Mouse (Mus musculus) left cerebral cortex, postnatal 36 days (tissue): ENCODE measurements around the gene Satl1. TPM values are rescaled to one million over a fixed set of nuclear protein-coding genes. Genes with fewer than 3 reads are reported as not detected.
A peak's percentile ranks its signal among the peaks of the same experiment; 100 is the strongest.
"Not testable (repeated sequence)": the region's sequence is repeated elsewhere in the genome, so short reads cannot be mapped to it uniquely, and the experiment has no call there.

Experiments
- DNase-seq, 2 experiments: peaks; one replicate each; pipeline ENCODE4 v3.0.0; 2021 to 2022; ENCODE audit warnings: low spot score in 2 of 2, mixed read lengths in 1 of 2
- intact Hi-C: fragments of 180-260 bp; cut with DNase I; formaldehyde crosslinking; loops from one replicate; pipeline ENCODE4 v1.15.1; 2025
- total RNA-seq, 2 experiments: library from RNA; stranded (reverse); gene quantifications; 2 replicates each; pipeline ENCODE4 v1.2.3; 2021

Gene Satl1
- not detected for total RNA-seq

DNA sequence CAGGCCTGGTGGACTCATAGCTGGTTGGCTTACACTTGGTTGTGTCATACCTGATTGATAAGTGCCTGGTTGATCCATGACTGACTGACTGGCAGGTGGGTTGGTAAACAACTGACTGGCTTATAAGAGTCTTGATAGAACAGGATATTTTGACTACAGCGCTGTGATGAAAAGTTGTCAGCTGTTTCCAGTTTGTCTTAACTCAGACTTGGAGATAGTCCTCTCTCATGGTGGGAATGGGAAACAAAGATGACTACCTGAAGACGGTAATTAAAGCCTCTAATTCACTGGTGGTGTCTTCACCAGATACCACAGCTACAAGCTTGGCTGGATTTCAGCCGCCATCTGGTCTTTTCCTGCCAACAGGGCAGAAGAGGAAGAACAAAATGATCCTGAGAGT lies at the start of gene Satl1:
Gene Satl1 (minus strand): TSS at position 101 of the 400 bp plus-strand sequence.
- DNase-seq = no peak
- intact Hi-C loops = no loop called here

DNA sequence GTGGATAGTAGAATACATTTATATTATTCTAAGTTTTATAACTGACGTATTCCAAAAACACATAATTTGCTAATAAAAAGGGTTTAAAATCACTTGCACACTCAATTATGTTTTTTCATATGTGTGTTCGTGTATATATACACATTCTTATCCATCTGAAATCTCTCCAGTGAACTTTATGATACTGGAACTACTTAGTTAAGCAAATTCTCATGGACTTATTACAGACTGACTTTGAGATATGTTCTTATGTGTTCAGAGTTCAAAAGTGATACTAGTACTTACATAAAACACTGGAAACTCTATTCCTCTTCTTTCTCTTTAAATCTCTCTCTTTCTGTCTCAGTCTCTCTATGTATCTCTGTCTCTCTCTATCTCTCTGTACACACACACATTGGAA lies 31.5 kb upstream of the Satl1 start:
- DNase-seq = no peak
- intact Hi-C loops = no loop called here

DNA sequence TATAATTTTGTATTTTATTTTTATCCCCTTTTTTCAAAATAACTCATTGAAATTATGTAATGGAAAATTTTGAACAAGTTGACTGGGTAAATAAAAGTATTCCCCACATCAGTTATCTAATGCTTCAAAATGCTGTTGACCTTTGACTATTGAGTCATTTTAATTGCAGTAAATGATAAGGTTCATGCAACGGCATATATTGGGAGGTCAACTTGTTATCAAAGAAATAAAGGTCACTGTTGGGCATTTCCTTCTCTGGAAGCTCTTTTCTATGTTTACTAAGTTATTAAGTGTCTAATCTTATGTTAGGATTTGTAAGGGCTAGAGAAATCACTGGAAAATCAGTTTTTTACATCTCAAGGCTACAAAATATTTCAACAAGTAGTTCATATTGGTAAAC lies 31.0 kb upstream of the Satl1 start:
- intact Hi-C loops = no loop called here
- DNase-seq = no peak

DNA sequence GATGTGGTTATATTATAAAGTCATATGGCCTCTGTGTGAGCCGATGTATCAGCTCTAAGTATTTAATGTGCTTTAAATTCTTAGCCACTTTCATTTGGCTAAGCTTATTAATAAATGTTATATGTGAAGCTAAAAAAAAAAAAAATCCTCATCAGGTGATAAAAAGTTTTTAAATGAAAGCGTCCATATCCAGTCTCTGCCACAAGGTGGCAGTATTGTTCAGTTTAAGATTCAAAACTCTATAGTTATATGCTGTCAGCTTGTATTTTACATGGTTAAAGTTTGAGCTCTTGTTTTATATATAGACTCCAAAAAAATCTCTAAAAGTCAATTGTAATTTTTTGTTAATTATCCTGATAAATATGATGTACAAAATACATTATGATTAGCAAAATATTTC lies 16.4 kb upstream of the Satl1 start:
- intact Hi-C loops = loop anchor here (5.0 kb wide), 1 partner anchor 484 kb away; no protein-coding TSS in a partner anchor
- not testable (repeated sequence) for DNase-seq

DNA sequence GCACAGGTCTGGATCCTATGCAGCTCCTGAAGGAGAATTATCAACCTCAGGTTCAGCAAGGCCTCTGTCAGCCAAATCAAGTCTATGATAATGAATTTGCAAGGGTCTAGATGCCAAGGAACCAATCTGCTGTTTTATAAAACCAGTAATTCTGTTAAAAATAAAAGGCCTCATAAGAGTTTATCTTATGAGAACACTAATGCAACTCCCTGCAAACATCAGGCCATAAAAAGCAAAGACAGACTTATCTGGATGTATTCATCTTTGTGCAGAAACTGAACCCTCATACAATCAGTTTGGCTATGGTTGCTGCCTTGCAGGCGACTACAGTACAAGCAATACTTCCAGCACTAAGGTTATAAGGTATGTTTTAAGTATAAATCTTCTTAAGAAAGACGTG lies 5.7 kb upstream of the Satl1 start:
- no peak for DNase-seq
- intact Hi-C loops = no loop called here

DNA sequence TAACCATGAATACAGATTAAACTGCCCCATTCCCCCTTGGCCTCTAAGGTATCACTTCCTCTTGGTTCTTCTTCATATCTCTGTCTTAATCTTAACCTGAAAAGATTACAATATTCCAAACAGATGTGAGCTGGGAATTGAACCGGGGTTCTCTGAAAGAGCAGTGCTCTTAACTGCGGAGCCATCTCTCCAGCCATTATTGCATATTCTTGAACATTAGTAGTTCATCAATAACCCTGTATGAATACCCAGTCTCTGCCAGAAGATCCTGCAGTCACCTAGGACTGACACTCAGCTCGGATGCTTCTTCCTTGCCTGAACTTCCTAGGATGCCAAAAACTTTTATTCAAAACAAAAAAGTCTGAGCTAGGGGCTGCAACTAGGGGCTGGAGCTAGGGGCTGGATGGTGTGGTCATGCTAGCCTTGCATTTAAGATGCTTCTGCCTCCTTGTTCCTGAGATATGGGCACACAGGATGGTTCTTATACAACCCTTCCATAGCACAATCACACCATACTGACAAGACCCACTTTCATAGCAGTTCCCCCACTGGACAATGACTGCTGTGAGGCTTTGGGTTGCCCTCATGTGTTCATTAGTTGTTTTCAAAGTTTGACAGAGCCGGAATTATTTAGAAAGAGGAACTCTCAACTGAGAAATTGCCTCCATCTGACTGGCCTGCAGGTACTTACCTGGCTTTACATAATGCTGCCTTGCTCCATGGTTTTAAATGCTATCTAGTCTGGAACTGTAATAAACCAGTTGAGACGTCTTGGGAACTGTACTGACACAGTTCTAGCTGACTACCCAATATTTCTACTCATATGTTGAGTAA lies 35.8 kb downstream of the Satl1 start:
- intact Hi-C loops = not testable (repeated sequence)
- peak; percentile 8 to 30 for DNase-seq

DNA sequence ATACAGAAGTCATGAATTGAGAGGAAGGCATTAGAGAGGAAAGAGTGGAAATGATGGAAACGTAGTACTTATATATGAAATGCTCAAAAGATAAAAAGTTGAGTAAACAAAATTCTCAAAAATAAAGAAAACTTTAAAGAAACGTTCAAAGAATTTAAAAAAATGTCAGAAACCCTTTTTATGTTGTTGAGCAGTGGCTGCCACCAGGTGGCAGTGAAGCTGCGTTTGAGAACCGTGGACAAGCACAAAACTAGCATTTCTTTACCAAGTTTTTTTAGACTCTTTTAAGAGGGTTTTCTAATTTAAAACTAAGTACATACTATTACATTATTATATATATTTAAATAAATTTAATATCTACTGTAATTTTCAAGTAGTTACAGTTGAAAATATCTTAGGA lies 38.2 kb downstream of the Satl1 start:
- intact Hi-C loops = no loop called here
- no peak for DNase-seq

DNA sequence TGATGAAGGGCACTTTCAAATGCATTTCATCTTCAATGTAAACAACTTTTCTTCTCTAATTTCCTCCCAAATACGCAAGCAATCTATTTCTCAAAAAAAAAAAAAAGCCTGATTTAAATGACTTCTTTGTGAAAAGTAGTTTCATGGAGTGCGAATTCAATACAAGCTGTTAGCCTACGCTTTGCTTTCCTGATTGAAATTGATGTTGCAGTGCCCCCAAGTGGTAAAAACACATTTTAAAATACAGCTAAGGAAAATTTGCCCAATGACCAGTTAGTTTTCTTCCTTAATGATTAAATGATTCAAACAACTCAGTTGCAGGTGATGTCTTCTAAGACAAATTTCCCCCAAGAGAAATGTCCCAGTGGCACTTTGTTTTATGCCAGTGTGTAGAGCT lies 58.2 kb downstream of the Satl1 start:
- intact Hi-C loops = loop anchor here (1.0 to 5.0 kb wide), 2 partner anchors 1138 to 1151 kb away; no protein-coding TSS in a partner anchor
- no peak for DNase-seq

DNA sequence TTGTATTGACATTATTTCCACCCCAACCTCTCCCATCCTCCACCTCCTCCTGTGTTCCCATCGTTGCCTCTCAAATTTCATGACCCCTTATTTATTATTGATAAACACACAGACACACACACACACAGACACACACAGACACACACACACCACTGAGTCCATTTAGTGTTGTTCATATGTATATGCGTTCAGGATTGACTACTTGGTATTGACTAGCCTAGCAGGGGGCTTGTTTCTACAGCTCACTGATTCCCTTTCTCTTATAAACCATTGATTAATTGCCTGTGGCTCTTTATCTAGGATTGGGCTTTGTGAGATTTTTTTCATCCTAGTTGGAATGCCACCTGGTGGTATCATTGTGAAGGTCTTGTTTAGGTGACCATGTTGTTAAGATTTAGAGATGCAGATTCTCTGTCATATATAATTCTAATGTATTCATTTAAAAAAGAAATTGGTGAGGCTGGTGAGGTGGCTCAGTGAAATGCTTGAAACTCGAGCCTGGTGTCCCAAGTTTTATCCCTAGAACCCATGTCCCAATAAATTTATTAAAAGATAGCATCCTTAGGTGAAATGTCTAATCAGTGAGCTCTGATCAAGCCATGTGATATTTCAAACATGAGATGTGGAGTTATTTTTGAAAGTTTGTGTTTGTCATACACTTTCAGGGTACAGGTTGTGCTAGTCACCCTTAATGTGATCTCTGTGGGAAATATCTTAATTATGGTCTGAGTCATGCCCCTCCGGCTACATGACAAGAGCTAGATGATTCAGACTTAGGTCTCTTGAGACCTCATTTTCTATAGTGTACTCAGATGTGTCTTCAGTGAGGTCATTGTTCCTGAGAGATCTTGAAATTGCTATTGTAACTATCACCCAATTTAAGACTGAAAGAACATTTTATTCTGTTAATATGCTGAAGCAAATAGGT lies 58.8 kb downstream of the Satl1 start:
- DNase-seq = no peak
- intact Hi-C loops = loop anchor here (1.0 to 5.0 kb wide), 2 partner anchors 1137 to 1150 kb away; no protein-coding TSS in a partner anchor

DNA sequence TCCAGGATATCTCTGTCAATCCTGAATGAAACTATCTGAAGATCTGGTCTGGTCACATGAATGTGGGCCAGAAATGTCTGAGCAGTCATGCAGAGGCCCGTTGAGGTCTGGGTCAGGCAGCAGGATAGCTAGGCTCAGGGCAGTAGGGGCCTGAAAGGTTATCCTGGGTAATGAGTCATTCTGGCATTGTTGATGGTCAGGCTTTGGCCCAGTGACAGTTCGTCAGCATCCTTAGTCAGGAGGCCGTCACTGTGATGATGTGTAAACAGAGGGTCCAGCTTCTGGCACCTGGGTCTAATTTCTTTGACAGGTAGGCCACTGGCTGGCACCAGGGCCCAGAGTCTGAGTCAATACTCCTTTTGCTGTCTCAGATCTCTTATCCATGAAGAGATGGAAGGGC lies 67.1 kb downstream of the Satl1 start:
- intact Hi-C loops = no loop called here
- DNase-seq = no peak

Other genes with a start within 250 kb of the Satl1 start
- gene 4933403O08Rik, start 167.7 kb downstream of the Satl1 start, total RNA-seq = not detected
- gene Apool, start 95.4 kb downstream of the Satl1 start, total RNA-seq = 1 to 10 TPM; 4.2 to 5.3 TPM
- gene 2010106E10Rik, start 88.5 kb upstream of the Satl1 start, total RNA-seq = not detected
- 10 to 100 TPM; 11.0 to 11.2 TPM for gene Zfp711, start 193.7 kb upstream of the Satl1 start, total RNA-seq